Mouse (Mus musculus) hindbrain, postnatal 0 days (tissue): ENCODE data around the gene Ubtd2. TPM values are rescaled to one million over a fixed set of nuclear protein-coding genes. Genes with fewer than 3 reads are reported as not detected.

Experiments
- ATAC-seq: fragments of 200-750 bp; cut with Nextera tagmentation; 2 replicates; pipeline ENCODE4 v1.8.0; 2017; ENCODE audit warnings: mild to moderate bottlenecking, moderate TSS enrichment, moderate library complexity
- DNase-seq: peaks from one replicate; pipeline ENCODE4 v3.0.0-alpha.2; 2015; ENCODE audit warnings: low spot score
- H3K27ac ChIP-seq: fragments of 300-500 bp; sonication (generic); 2 replicates; pipeline ENCODE4 v1.5.1; 2014; ENCODE audit warnings: mild to moderate bottlenecking
- H3K27me3 ChIP-seq: fragments of 300-500 bp; sonication (generic); 2 replicates; pipeline ENCODE4 v1.6.1; 2014; ENCODE audit warnings: low read length, mixed read lengths; ENCODE audit not compliant: insufficient read depth
- H3K36me3 ChIP-seq: fragments of 300-500 bp; sonication (generic); 2 replicates; pipeline ENCODE4 v1.6.1; 2014; ENCODE audit warnings: low read length, mixed read lengths; ENCODE audit not compliant: insufficient read depth
- H3K4me1 ChIP-seq: fragments of 300-500 bp; sonication (generic); 2 replicates; pipeline ENCODE4 v1.6.1; 2014; ENCODE audit warnings: antibody characterized with exemption, low read length, mixed read lengths; ENCODE audit not compliant: insufficient read depth
- H3K4me2 ChIP-seq: fragments of 300-500 bp; sonication (generic); 2 replicates; pipeline ENCODE4 v1.6.1; 2014; ENCODE audit warnings: low read depth, mild to moderate bottlenecking, low read length, moderate library complexity, mixed read lengths
- H3K4me3 ChIP-seq: fragments of 300-500 bp; sonication (generic); 2 replicates; pipeline ENCODE4 v1.5.1; 2014; ENCODE audit warnings: low read length
- H3K9ac ChIP-seq: fragments of 300-500 bp; sonication (generic); replicated peaks from 2 replicates; pipeline ENCODE4 v1.6.1; 2014; ENCODE audit warnings: mild to moderate bottlenecking, low read length, moderate library complexity, mixed read lengths
- H3K9me3 ChIP-seq: fragments of 300-500 bp; sonication (generic); 2 replicates; pipeline ENCODE4 v1.6.1; 2016; ENCODE audit warnings: low read length, mixed read lengths
- CTCF ChIP-seq: IDR thresholded peaks from 2 replicates; pipeline ENCODE4 v1.5.1; 2016; ENCODE audit warnings: antibody characterized with exemption, control low read depth, low read depth
- WGBS: fragments of 180-500 bp; shearing (Covaris S2); extraction: QIAGEN DNeasy Blood & Tissue Kit; methylation state at CpG from one replicate; pipeline ENCODE4 v1.1.7; 2014; 5-methylcytosine and 5-hydroxymethylcytosine counted together
- polyA plus RNA-seq: library from polyadenylated mRNA; unstranded; fragments of >200 nt; fragmentation: Nextera tagmentation; extraction: Ambion mirVana; gene quantifications from 2 replicates; pipeline ENCODE4 v1.2.1, GENCODE M21; 2015
- total RNA-seq: library from RNA; depleted of rRNA; stranded (reverse); fragments of >200 nt; gene quantifications from 2 replicates; pipeline ENCODE4 v1.2.3, GENCODE M21; 2014

Gene Ubtd2
- total and polyA plus RNA-seq, 2 experiments from 2014 or later = 30.6 to 47.4 TPM

DNA sequence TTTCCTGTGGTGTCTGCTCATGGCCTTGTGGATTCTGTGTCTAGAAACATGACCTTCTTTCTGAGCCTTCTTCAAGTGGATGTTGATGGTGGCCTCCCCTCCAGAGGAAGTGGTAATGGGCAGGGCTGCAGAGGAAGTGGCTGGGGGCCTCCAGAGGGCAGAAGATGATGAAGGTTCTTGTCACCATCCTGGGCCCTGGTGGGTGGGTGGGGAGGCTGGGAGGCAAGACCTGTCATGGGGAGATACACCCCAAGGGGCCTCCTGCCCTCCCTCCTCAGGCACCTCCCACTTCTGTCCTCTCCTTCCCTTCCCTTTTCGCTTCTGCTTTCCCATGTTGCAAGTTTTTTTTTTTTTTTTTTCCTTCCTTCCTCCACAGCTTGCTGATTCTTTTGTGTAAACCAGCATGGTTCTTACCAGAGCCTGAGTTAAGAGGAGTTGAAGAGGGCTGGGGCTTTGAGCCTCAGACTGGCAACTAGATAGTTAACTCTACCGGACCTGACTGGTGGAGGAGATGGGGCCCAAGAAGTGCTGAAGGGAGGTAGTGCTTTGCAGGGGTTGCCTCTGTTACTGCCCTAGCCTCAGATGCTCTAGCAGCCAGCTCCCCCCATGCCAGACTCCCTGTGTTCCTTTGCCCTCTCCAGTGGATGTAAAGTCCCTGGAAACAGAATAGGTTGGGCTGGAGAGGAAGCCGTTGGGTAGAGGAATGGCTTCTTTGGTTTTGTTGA, 87.7 kb downstream of the Ubtd2 start:
- peaks cover 12% of the 10 kb centered on the region; the same call in 1 of the 2 replicates for H3K4me1 ChIP-seq
- H3K9me3 ChIP-seq = no peaks in the 10 kb centered on the region
- ATAC-seq = no peak
- TF ChIP-seq CTCF = no peak
- H3K4me2 ChIP-seq = no peak overlapping the region
- no peaks in the 10 kb centered on the region for H3K27me3 ChIP-seq
- whole genome bisulfite sequencing = 44% methylated on average over 2 of the region's 3 CpGs
- H3K4me3 ChIP-seq = no peak overlapping the region
- H3K27ac ChIP-seq = no peak overlapping the region
- no peaks in the 10 kb centered on the region for H3K36me3 ChIP-seq
- no peak overlapping the region for H3K9ac ChIP-seq
- DNase-seq = no peak

DNA sequence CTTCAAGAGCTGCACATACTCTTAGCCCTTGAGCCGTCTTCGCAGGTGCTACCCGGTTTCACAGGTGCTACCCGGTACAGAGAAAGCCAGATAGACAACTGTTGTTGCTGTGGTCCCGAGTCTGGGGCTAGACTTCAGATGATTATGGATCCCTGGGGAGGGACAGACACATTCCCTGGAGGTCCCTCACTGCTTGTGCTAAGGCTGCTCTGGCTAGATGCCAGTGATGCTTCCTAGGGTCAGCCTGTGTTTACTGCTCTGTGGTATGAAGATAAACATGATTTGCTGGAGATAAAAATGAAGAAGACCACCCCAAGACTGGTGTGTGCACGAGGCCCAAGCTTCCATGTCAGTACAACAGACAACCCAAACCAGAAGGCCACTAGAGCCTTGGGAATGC, 88.9 kb downstream of the Ubtd2 start:
- Histone ChIP-seq H3K36me3 (no peaks in the 10 kb centered on the region), H3K9me3 (no peaks in the 10 kb centered on the region), H3K27ac (no peak overlapping the region), H3K27me3 (no peaks in the 10 kb centered on the region), H3K4me1 (peaks cover 6% of the 10 kb centered on the region; the same call in 1 of the 2 replicates), H3K9ac (no peak overlapping the region), H3K4me3 (no peak overlapping the region), H3K4me2 (no peak overlapping the region)
- no peak for TF ChIP-seq CTCF
- ATAC-seq = no peak
- no peak for DNase-seq
- WGBS = 86% methylated on average over 6 of the region's 6 CpGs

DNA sequence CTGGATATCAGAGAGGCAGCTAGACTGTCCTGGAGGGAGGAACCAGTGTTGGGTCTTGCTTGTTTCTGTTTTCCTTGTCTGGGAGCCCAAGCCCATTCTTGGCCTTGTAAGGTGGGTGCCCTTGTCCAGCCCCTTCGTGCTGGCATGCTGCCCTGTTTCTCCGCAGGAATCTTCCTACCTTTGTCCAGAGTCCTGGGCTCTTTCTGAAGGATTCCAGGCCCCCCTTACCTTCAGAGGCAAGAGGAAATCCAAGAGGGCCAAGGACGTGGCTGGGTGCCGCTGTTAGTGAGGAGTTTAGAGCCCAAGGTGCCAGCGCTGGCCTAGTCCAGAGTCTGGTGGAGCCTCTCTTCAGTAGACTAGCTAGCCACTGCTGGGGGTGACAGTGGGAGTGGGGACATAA, 89.3 kb downstream of the Ubtd2 start:
- Histone ChIP-seq H3K4me2 (no peak overlapping the region), H3K27me3 (no peaks in the 10 kb centered on the region), H3K27ac (no peak overlapping the region), H3K9me3 (no peaks in the 10 kb centered on the region), H3K9ac (no peak overlapping the region), H3K36me3 (no peaks in the 10 kb centered on the region), H3K4me3 (no peak overlapping the region), H3K4me1 (peaks cover 6% of the 10 kb centered on the region; the same call in 1 of the 2 replicates)
- WGBS = 88% methylated on average over 5 of the region's 5 CpGs
- no peak for DNase-seq
- ATAC-seq = no peak
- TF ChIP-seq CTCF = no peak

DNA sequence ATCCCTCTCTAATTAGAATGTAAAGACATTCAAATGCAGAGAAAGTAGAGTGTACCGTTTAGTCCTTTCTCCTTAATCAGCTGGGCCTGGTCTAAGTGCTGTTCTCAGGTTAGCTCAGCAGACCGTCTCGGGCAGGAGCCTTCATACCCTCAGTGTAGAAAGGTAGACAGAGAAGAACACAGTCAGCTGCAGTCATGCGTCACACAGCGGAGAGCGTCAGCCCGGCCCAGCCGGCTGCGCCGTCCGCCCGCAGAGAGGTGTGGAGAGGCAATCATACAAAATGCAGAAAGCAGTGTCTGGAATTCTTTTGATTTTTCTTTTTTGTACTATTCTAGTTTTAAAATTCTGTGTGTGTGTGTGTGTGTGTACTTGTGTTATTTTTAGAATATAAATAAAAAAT, 90.4 kb downstream of the Ubtd2 start:
- Histone ChIP-seq H3K9ac (no peak overlapping the region), H3K4me2 (no peak overlapping the region), H3K4me3 (no peak overlapping the region), H3K27me3 (no peaks in the 10 kb centered on the region), H3K27ac (0 out of 2 replicates have a peak overlapping the region, but pooled peaks have one; percentile 32), H3K36me3 (no peaks in the 10 kb centered on the region), H3K9me3 (no peaks in the 10 kb centered on the region), H3K4me1 (peaks cover 6% of the 10 kb centered on the region; the same call in 1 of the 2 replicates)
- DNase-seq (no peak), ATAC-seq (no peak)
- no peak for TF ChIP-seq CTCF
- WGBS = 51% methylated on average over 12 of the region's 12 CpGs

DNA sequence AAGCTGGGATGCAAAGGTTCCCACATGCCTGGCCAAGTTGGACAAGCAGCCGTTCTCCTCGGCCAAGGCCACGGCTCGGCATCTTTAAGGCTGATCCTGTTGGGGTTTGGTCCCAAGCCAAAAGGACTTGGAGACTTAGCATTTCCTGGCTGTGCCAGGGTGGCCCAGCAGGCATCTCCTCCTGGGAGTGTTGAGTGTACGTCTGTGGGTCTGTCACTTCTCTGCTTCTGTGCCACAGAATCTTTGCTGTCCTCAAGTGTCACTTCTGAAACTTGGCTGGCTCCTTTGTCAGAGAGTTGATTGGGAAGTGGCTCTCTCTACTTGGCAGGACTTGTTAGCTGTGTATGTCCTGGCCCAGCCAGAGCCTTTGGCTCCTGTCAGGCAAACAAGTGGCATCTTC, 91.3 kb downstream of the Ubtd2 start:
- Histone ChIP-seq H3K4me1 (peaks cover 6% of the 10 kb centered on the region; the same call in 1 of the 2 replicates), H3K4me2 (no peak overlapping the region), H3K4me3 (no peak overlapping the region), H3K9me3 (no peaks in the 10 kb centered on the region), H3K36me3 (no peaks in the 10 kb centered on the region), H3K27ac (peak overlapping the region; percentile 60; the same call in 1 of the 2 replicates), H3K9ac (no peak overlapping the region), H3K27me3 (no peaks in the 10 kb centered on the region)
- ATAC-seq = peak; percentile 45
- 44% methylated on average over 5 of the region's 5 CpGs for WGBS
- no peak for TF ChIP-seq CTCF
- peak; percentile 76 for DNase-seq

DNA sequence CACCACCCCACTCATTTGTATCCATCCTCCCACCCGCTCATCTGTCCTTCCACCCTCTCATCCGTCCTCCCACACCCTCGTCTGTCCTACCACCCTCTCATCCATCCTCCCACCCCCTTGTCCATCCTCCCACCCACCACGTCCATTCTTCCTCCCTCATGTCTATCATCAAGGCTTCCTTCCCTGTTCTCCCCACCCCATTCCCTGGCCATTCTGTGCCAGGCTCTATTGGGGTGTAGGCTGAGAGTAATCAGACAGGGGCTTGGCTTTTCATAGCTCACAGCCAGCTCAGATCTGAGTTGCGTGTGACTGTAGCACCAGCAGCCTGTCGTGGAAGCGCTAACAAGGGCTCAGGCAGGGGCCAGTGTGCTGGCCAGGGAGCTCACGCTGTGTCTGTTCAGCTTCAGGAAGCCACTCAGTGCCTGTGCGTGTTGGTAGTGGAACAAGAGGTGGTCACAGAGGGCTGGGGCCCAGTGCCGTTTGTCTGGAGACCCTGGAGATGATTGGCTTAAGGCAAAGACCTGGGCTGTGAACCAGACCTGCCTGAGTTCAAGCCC, 92.3 kb downstream of the Ubtd2 start:
- 0 out of 2 replicates have a peak overlapping the region, but pooled peaks have one; percentile 24 for H3K9ac ChIP-seq
- no peak for DNase-seq
- H3K4me2 ChIP-seq = no peak overlapping the region
- H3K27ac ChIP-seq = 0 out of 2 replicates have a peak overlapping the region, but pooled peaks have one; percentile 3
- no peak for TF ChIP-seq CTCF
- no peaks in the 10 kb centered on the region for H3K9me3 ChIP-seq
- peaks cover 10% of the 10 kb centered on the region for H3K4me1 ChIP-seq
- no peak for ATAC-seq
- WGBS = 61% methylated on average over 10 of the region's 10 CpGs
- no peaks in the 10 kb centered on the region for H3K27me3 ChIP-seq
- no peak overlapping the region for H3K4me3 ChIP-seq
- H3K36me3 ChIP-seq = no peaks in the 10 kb centered on the region

DNA sequence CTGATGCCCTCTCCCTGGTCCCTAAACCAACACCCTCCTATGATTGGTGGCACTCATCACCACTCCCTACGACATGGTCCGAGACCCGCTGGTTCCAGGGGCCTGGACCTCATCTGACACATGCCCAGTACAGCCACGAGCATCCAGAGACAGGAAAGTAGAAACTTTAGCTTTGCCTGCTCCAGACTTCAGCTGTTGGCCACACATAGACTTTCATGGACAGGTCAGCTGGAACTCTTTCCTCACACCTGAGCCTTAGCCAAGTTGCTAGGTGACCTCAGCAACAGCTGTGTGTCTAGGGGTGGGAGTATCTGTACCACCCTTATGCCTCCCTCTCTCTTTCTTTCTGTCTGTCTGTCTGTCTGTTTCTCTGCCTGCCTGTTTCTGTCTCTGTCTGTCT, 93.1 kb downstream of the Ubtd2 start:
- Histone ChIP-seq H3K9me3 (no peaks in the 10 kb centered on the region), H3K27me3 (no peaks in the 10 kb centered on the region), H3K4me2 (no peak overlapping the region), H3K4me3 (no peak overlapping the region), H3K9ac (no peak overlapping the region), H3K4me1 (peaks cover 13% of the 10 kb centered on the region), H3K27ac (peak overlapping the region; percentile 3; the same call in 1 of the 2 replicates), H3K36me3 (no peaks in the 10 kb centered on the region)
- no peak for ATAC-seq
- DNase-seq = no peak
- 86% methylated on average over 4 of the region's 4 CpGs for WGBS
- TF ChIP-seq CTCF = no peak
